Mouse (Mus musculus) mature B cell (primary cell): ENCODE measurements around the gene Elovl5.
"Not testable (repeated sequence)": the region's sequence is repeated elsewhere in the genome, so short reads cannot be mapped to it uniquely, and the experiment has no call there.

Experiments
- in situ Hi-C: fragments of 300-500 bp; cut with MboI; formaldehyde crosslinking; loops from 2 replicates; pipeline ENCODE4 v1.14.3; 2019

Elovl5 gene

DNA sequence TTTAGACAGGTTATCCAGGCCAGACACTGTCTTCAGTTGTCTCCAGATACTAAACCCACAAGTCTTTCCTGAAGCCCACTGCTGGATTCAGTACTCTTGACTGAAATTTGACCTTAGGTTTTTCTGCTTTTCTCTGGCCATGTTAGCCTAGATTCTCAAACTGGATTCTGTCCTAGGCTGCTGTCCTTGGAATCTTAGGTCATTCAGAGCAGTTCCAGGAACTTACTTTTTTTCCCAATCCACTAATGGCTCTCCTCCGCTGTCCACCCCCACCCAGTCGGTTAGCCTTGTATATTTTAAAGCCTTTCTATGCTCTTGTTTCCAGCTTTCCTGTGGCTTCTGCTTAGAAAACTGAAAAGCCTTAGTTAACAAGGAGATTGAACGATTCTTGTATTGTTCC lies 37.8 kb downstream of the Elovl5 start:
- in situ Hi-C loops: no loop called here

DNA sequence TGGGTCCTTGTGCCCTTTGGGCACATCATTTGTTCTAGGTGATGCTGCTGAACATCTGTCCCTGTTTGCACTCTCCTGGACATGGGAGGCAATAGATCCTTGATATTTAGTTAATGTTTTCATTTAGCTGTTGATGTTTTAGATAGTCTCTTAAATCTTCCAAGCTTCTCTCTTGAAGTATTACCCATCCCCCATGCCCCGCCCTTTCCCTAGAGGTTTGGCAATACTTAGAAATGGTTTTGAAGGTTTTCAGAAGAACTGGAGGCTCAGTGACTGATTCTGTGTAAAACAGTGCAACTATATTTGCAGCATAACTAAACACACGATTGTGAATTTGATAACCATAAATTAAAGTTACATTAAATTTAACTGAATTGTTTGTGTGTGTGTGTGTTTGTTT lies 38.3 kb downstream of the Elovl5 start:
- in situ Hi-C loops: no loop called here

DNA sequence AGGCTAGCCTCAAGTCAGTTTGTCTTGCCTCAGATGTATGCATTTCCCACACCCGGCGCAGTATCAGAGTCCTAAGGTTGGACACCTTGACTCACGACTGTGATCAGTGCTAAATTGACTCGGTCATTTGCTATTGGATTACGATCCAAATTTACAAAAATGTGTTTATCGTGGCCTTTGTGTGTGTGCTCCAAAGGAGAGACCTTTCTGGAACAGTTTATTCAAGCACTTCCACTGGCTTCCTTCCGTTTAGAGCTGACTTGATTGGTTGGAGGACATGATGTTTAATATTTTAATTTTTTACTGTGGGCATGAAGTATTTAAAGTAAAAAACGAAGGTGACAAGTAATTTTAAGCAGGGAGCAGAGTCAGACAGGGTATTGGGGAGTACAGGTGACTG lies 38.8 kb downstream of the Elovl5 start:
- in situ Hi-C loops: no loop called here

DNA sequence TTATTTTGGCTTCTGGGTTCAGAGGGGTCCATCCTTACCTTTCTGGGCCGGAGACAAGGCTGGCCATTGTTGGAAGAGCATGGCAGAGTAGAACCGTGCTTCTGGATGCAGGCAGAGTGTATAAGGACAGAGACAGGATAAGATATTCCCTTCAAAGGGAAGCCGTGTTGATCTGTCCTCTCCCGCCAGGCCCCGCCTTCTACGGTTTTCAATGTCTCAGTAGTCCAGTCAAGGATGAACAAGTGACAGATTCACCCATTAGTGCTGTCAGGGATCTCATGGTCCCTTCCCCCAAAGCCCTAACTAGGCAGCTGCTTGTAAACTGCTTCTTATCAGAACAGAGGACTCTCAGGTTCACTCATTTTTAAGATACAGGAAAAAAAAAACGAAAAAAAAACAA lies 41.2 kb downstream of the Elovl5 start:
- in situ Hi-C loops: no loop called here

DNA sequence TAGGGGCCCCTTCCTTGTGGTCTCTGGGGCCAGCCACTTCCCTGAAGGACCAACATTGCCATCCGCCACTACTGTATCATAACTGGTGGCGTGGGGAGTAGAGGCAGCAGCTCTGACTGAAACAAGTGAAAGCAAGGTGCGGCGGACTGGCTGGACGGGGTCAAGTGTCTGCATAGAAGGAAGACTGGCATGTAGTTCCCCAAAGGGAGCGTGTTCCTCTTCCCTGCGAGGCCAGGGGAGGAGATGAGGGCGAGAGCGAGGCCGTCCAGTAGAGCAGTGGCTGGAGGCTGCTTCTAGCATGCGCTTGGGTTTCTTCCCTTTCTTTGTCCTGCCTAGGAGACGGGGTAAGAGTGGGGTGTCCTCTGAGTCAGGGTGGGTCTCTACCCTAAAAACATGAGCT lies 42.6 kb downstream of the Elovl5 start:
- in situ Hi-C loops: no loop called here

DNA sequence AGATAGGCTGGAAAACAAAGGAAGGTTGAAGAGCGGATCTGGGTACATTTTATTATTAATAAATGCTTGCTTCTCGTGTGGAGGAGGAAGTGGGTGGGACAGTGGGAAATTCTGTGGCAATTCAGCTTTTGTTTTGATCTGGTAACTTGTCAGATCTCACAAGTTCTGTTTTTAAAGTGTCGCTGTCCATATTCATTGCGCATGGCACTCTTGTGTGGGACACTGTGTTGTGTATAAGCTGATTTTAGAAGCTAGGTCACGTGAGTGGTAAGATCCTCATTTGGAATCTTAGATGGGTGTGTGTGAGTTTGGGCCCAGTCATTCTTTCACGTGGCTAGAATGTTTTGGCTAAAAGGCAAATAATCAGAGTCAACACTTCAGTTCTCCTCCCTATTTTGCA lies 44.2 kb downstream of the Elovl5 start:
- in situ Hi-C loops: no loop called here

DNA sequence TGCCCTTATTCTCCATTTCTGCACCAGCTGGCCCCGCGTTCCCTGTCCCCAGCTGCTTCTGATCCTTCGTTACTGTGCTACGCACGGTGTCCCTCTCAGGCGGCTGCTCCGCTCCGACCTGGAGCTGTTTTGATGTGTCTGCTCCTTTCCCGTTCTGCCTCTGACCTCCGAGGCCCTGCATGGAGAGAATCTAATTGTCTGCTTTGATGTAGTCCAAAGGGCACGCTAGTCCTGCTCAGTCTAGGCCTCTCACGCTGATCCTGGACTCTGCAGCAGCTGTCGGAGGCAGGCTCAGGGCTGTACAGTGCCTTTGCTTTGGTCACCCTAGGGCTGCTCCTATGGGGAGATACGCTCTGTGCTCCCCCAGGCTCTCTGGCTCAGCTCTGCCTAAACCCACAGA lies 46.9 kb downstream of the Elovl5 start:
- in situ Hi-C loops: no loop called here

DNA sequence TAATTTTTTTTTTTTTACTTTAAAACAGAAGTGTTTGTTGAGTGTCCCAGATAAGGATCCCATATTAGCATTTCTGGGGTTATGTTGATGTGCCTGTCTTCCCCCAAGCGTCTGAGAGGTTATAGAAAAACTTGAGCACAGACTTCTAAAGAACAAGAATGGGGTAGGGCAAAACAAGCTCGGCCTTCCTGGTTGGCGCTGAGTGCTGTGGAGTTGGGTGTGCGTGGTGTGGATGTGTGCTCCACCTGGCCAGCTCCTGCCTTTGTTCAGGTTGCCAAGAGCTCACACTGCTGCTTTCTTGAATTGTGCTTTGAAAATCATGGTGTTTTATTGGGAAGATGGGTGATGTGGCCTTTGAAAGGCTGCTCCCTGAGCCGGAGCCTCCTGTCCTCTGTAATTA lies 48.1 kb downstream of the Elovl5 start:
- in situ Hi-C loops: no loop called here

DNA sequence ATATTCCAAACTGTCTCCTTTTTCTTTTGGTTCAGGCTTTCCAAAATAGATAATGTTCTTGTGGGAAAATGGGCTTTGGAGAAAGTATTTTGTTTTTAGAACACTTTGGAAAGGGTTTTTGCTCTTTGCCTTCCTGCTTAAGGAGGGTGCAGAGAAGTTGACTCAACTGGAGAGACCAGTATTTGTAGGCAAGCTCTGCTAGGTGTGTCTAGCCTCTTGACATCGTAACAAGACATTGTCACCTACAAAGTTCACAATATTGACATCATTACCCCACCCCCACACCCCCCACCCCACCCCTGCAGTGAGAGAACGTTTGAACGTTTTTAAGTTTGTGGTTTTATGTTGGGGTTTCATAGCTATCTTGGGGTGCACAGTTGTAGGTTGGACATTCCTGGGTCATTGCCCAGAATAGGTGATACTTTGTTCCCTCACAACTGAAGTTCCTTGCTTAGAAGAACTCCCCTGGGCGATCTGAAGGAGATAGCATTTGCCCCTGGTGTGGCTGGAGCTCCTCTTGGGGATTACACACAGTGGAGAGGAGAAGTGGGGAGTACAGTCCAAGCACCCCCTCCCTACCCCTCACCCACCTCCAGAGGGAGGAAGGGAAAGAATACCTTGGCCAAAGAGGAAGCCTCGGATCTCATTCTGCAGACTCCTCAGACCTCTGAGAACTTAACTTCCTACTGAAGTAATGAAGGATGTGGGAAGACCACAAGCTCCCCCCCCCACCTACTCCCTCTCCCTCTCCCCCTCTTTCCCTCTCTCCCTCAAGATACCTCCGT lies 48.8 kb downstream of the Elovl5 start:
- in situ Hi-C loops: no loop called here

DNA sequence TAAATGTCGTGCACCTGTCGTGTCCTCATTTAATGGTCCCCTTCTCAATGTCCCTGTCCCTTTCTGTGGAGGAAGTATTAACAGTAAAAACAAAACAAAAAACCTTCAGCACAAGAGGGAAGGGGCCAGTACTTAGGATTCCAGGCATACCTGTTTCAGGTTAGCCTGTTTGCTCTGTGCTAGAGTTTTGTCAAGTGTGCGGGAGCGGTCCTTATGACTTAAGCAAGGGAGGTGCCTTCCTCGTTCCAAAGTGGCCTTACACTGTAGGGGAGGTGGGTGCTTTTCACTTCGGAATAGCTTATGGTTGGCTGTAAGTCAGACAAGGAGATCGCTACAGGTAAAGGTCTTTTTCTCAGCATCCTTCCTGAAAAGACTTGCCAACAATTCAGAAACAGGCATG lies 49.7 kb downstream of the Elovl5 start:
- in situ Hi-C loops: no loop called here

DNA sequence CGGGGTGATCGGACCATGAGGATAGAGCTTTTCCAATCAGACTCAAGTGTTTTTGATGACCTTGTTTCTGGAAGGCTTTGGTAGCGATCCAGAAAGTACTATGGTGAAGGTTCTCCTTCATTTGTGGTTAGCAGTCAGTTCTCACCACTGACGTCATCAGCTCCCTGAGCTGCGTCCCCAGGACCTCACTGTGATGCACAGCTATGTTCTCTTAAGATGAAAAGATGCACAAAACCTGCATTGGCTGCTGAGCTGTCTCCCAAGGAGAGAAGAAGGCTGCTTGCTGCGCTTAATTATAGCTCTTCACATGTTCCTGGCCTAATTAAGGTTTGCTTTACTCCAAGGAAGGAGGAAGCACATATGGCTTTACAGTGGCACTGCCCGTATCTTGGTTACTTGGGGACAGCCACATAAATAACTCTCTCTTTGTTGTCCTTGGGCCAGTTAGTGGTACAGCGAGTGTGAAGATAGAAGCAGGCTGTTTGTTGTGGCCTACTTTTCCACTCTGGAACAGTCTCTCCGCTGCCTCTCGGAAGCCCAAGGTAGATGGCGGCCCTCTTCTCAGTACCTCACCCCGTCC lies 50.5 kb downstream of the Elovl5 start:
- in situ Hi-C loops: no loop called here

DNA sequence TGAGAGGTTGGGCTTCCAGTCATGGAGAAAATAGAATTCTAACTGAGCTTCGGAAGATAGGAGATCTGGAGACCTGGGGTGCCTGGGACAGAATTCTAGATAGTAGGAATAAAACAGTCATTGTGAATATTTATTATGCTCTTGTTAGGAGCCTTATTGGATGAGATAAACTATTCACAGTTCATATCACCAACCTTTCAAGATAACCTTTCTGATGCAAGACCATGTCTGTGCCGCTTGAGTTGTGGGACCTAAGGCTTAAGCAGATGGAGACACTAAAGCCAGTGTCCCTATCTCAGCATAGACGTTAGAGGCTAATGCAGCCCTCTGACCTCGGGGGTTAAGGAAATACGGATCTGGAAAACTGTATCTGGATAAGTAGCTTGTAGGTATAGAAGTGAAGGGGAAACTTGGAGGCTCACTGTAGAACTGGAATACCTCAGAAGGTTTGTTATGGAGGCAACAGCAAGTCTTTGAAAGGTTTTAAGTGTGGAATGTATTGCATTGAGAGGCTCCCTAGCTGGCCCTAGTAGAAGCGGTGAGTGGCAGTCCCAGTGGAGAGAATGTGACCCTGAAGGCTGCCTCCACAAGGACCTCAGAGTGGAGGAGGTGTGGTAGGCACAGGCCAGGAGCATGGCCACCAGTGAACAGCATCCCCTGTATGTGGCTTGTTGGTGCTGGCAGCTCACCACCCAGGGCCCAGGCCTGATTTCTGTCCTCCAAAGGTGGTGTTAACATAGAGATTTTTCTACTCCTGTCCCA lies 52.2 kb downstream of the Elovl5 start:
- in situ Hi-C loops: no loop called here

DNA sequence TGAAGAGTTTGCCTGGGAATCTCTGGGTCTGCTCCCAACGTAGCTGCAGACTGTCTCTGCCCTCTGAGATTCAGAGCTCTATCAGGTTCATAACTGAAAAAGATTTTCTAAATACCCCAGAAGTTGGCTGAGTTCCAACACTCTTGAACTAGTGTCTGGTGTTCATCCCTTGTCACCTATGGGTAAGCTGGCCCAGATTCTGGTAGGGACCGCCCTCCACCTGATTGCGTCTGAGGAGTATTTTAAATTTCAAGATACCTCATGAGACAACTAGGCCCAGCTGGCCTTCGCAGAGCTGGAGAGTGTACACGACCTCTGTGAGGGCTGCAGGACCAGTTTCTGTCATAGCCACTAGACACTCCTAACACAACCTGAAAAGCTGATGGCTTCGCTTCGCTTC lies 61.8 kb downstream of the Elovl5 start:
- in situ Hi-C loops: no loop called here

DNA sequence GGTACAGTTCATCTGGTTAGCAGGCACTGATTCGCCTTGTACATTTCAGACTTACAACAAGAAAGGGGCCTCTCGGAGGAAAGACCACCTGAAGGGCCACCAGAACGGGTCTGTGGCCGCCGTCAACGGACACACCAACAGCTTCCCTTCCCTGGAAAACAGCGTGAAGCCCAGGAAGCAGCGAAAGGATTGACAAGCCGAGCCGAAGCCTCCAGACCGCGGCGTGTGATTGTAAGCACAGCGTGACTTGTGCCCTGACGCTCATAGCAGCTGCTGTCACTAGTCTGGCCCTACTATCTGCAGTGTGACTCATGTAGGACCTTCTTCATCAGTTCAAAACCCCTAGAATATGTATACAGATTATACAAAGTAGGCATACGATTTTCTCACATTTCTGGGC lies 65.5 kb downstream of the Elovl5 start:
- in situ Hi-C loops: no loop called here

DNA sequence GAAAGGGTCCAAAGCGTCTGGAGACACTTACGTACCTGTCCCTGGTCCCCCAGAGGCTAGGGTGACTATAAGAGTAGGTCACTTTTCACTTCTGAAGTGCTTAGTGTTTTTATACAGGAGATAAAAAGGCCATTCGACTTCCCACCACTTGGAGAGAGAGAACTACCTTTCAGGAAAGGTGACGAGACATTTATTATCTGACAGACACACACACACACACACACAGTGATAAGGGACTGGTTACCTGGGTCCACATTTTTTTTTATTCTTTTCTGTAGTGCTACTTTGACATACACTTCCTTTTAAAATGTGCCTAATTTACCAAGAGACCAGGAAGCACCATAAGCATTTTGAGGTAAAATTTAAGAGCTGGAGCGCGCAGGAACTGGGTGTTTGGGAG lies 66.4 kb downstream of the Elovl5 start:
- in situ Hi-C loops: no loop called here

DNA sequence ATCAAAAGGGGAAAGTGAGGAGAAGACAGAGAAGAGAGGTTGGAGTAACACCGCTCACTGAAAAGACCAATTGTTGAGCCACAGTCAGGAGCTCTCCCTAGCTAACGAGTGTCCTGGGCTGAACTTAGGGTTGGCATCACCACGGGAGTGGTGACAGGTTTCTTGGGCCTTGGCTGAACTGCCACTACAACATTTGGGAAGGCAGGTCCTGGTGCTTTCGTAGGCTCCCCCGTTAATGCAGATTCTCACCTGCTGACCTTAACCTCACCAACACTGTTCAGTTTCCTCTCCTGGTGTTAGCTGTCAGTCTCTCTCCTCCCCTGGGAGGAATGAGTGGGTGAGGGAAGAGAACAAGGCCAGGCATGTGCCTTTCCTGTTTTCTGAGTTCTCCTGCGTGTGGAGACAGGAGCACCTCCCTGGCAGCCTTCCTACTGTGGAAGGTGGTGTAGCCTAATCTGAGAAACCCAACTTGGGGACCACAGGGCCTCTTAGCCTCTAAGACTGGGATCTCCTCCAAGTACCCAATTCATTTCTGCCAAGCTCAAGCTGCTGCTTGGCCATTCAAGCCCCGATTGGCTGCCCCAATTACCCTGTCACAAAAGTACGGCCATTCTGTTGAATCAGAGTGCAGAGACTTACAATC lies 69.1 kb downstream of the Elovl5 start:
- in situ Hi-C loops: no loop called here

DNA sequence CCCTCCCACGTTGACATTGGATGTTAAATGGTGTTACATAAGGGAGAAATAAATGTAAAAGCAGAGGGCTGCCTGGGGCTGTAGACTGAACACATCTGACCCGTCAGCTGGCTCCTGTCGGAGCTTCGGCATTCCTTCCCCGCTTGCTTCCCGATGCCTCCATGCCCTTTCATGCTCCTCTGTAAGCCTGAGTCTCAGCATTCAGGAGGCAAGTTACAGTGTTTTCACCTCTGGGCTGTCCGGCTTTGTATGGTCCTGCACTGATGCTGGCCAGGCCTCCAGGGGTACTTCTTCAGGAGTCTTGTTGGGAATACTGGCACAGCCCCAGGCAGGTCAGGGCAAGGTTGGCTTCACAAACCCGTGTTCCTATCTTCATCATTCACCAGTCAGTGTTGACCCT lies 72.5 kb downstream of the Elovl5 start:
- in situ Hi-C loops: no loop called here

DNA sequence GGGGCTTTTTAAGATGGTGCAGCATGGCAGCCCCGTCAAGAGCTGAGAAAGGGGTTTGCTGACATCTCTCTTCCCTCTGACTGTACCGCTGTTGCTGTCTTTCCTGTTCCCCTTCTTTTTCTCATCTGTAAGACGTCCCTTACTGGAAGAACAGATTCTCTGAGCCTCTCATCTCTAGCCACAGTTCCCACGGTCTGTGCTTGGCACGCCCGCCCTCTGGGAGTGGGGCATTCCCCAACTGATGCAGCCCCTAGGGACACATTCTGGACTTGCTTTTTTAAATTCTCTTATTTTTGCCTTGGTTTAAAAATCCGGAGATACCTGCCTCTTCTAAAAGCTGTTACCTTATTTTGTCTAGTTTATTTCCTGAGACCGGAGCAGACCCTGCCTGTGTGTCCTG lies 73.1 kb downstream of the Elovl5 start:
- in situ Hi-C loops: no loop called here

DNA sequence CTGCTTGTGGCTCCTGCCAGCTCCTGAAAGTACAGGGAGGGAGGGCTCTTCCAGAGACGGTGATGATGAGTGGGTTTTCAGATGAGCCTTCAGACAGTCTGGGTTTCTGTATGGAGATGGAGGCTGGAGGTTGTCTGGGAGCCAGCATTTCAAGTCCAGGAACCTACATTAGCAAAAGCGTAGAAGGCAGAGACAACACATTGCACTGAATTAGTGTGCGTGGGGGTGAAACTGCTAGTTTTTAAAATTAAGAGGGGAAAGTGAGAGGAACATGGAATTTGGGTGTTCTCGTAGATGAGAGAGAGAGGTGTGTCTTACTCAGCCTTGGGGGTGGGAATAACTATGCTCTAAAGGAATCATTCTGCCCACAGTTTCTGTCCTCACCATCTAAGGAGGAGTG lies 74.5 kb downstream of the Elovl5 start:
- in situ Hi-C loops: no loop called here

DNA sequence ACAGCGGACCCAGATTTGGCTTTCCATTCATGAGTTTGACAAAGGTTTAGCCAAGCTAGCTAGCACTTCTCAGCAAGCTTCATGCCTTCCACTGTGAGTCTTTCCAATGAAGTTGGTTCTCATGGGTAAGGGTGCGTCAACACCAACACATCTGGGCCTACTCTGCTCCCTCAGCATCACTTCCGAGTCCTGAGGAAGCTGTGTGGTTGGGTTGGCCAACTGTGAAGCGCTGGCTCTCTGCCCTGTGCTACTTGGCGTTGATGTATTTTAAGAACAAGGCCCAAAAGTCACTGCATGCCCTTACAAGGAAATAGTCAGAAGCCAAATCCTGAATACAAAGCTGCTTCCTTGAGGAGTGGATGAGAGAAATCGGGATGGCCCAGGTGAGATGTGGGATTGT lies 75.1 kb downstream of the Elovl5 start:
- in situ Hi-C loops: no loop called here

DNA sequence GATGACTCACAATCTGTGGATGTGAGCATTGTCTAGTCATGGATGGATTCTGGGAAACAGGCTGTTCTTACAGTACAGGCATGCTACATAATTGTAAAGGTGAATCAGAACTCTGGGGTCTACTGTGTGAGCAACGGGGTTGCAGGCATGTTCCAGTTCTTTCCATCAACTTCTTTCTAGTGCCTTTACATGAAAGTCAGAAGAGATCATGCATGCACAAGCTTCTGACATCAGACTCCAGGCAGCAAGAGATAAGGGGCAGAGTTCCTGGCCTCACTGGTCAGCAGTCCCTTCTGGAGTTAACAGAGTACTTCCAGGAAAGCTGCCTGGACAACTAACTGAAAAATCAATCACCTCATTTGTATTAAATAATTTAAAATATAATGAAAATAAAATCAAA lies 75.9 kb downstream of the Elovl5 start:
- in situ Hi-C loops: no loop called here

DNA sequence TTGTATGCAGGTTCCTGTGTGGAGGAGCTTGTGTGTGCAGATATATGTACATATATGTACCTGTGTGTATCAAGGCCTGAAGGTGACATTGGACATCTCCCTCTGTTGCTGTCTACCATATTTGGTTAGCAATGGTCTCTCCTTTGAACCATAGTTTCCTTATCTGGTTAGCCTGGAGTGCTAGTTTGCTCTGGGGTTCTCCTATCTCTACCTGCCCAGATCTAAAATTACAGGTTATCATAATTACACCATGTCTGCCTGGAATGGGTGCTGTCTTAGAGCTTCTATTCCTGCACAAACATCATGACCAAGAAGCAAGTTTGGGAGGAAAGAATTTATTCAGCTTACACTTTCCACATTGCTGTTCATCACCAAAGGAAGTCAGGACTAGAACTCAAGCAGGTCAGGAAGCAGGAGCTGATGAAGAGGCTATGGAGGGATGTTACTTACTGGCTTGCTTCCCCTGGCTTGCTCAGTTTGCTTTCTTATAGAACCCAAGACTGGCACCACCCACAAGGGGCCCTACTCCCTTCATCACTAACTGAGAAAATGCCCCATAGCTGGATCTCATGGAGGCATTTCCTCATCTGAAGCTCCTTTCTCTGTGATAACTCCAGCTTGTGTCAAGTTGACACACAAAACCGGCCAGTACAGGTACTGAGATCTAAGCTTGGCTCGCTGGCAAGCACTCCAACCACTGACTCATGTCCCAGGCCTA lies 76.5 kb downstream of the Elovl5 start:
- in situ Hi-C loops: not testable (repeated sequence)
